Mouse (Mus musculus): ENCODE data around the gene Zfp960. TPM values are rescaled to one million over a fixed set of nuclear protein-coding genes. Genes with fewer than 3 reads are reported as not detected.
"Not testable (repeated sequence)": the region's sequence is repeated elsewhere in the genome, so short reads cannot be mapped to it uniquely, and the experiment has no call there.

The Zfp960 gene
- 5.4 and 6.6 TPM in 2 replicates for polyA plus RNA-seq (2016; fragmentation: Nextera tagmentation; extraction: Ambion mirVana)

DNA sequence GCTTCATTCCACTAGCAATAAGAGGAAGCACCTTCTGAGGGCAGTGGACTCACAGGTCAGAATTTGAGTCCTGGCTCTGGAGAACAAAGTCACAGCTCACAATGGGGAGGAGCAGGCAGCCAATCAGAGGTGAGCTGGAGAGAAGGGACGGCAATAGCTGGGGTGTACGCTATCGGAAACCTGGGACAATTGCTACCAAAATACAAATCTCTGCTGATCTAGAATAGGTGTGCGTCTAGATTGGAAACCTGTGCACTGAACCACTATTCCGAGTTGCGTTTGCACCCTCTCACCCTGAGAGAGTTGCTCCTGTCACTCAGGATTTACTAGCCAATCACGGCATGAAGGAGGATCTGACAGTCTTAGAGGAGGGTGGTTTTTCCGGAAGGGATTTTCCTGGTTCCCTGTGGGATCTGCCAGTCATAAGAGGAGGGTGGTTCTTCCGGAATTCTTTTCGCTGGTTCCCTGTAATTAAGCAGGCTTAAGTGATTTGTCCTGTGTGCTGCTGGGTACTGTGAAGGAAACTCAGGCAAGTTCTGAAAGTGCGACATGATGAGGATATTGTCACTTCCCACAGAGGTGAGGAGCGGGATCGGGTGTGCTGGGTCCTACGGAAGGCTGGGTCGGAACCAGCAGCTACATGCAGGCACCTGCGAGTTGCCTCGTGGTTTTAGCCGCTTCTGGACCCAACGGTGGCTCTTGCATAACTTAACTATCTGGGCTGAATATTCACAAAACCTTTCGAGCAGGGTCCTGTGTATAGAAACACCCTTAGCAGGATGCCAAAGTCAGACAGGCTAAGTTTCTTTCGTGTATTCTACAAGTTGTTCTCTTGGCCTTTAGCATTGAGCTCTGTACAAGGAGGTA, at the start of gene Zfp960:
Gene Zfp960, plus strand, starts transcription at position 486 of the 867 bp plus-strand sequence.
- Histone ChIP-seq H3K27ac (peak within 1 kb of the TSS; percentile 58; the same call in 1 of the 2 replicates), H3K4me3 (peak within 1 kb of the TSS; percentile 52)
- 2% methylated on average over 20 of the region's 21 CpGs for WGBS
- not testable (repeated sequence) for H3K4me1 ChIP-seq; H3K36me3 ChIP-seq; H3K27me3 ChIP-seq (ENCODE audit: low read depth, poor library complexity, severe bottlenecking); H3K9me3 ChIP-seq (replicated peaks)
- DNase-seq (ENCODE audit: low spot score): peak; percentile 65

DNA sequence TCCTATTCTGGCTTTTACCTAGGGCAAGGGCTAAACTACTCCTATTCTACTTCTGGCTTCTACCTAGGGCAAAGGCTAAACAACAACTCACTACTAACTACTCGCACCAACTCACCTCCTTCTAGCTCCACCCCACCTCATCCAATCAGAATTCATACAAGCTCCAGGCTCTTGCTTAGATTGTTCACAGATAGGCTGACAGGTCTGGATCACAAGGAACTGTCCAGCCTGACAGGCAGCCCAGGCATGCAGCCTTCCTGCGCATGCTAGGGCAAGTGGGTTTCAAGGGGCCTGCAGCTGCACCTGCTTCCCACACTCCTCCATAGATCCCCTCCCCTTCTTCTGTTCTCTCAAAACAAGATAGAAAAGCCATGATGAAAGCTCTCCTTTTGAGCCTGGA, 45.8 kb upstream of the Zfp960 start:
- H3K4me1 ChIP-seq; H3K27me3 ChIP-seq (ENCODE audit: low read depth, poor library complexity, severe bottlenecking); H3K27ac ChIP-seq; H3K4me3 ChIP-seq; H3K9me3 ChIP-seq (replicated peaks); DNase-seq (ENCODE audit: low spot score): not testable (repeated sequence)
- peaks cover 13% of the 10 kb centered on the region for H3K36me3 ChIP-seq
- WGBS: 96% methylated on average over 2 of the region's 2 CpGs

DNA sequence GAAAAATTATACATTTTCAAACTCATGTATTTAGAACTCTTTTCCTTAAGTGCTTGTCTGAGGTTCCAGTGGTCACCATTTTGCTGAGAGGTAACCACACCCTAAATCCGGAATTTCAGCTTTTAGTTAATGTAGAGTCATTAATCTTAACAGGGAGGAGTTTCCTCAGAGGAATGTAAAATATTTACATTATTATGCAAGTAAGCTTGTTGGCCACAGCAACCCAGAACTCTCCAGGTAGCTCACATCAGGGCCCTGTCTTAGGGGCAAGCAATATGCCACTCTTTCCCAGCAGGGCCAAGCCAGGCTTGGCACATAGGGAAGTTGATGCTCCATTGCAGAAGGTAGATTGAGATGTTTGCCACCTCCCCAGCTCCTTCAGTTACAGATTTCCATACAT, 4.3 kb upstream of the Zfp960 start:
- not testable (repeated sequence) for H3K27me3 ChIP-seq (ENCODE audit: low read depth, poor library complexity, severe bottlenecking); H3K4me3 ChIP-seq; H3K27ac ChIP-seq; H3K4me1 ChIP-seq; H3K36me3 ChIP-seq; DNase-seq (ENCODE audit: low spot score); H3K9me3 ChIP-seq (replicated peaks)
- 83% methylated on average over 1 of the region's 1 CpGs for WGBS

DNA sequence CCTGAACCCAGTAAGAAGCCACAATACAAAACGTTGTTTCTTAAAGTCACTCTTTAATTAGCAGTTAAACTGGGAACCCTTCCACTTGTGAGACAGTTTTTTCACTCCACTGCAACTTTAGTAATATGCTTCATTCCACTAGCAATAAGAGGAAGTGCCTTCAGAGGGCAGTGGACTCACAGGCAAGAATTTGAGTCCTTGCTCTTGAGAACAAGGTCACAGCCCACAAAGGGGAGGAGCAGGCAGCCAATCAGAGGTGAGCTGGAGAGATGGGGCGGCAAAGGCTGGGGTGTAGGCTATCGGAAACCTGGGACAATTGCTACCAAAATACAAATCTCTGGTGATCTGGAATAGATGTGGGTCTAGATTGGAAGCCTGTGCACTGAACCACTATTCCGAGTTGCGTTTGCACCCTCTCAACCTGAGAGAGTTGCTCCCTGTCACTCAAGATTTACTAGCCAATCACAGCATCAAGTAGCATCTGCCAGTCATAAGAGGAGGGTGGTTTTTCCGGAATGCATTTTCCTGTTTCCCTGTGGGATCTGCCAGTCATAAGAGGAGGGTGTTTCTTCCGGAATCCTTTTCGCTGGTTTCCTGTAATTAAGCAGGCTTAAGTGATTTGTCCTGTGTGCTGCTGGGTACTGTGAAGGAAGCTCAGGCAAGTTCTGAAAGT, 57.1 kb downstream of the Zfp960 start, which contains the start of gene Zfp97:
Gene Zfp97, plus strand, starts transcription at position 586 of the 673 bp plus-strand sequence.
- no CpG with 5 or more reads among the region's 8 CpGs for WGBS
- not testable (repeated sequence) for DNase-seq (ENCODE audit: low spot score); H3K4me1 ChIP-seq; H3K27ac ChIP-seq; H3K27me3 ChIP-seq (ENCODE audit: low read depth, poor library complexity, severe bottlenecking); H3K4me3 ChIP-seq; H3K9me3 ChIP-seq (replicated peaks); H3K36me3 ChIP-seq

Other genes with a start within 250 kb of the Zfp960 start
- 5.6 and 7.3 TPM in 2 replicates for gene Zfp97, start 57.3 kb downstream of the Zfp960 start, polyA plus RNA-seq (2016; fragmentation: Nextera tagmentation; extraction: Ambion mirVana)